Mouse (Mus musculus) neural tube, embryonic 12.5 days (tissue): Measurements from ENCODE around the gene Pou3f1. TPM values are rescaled to one million over a fixed set of nuclear protein-coding genes. Genes with fewer than 3 reads are reported as not detected.
A peak's percentile ranks its signal among the peaks of the same experiment; 100 is the strongest.
"Not testable (repeated sequence)": the region's sequence is repeated elsewhere in the genome, so short reads cannot be mapped to it uniquely, and the experiment has no call there.

Experiments used
- ATAC-seq: fragments of 200-750 bp; cut with Nextera tagmentation; 2 replicates; pipeline ENCODE4 v1.8.0; 2017; ENCODE audit warnings: low read depth, mild to moderate bottlenecking, moderate TSS enrichment, moderate library complexity; ENCODE audit not compliant: low FRiP score
- H3K27ac ChIP-seq: fragments of 300-500 bp; sonication (generic); 2 replicates; pipeline ENCODE4 v1.5.1; 2016
- H3K27me3 ChIP-seq: fragments of 300-500 bp; sonication (generic); replicated peaks from 2 replicates; pipeline ENCODE4 v1.6.1; 2016; ENCODE audit warnings: mild to moderate bottlenecking
- H3K36me3 ChIP-seq: fragments of 300-500 bp; sonication (generic); 2 replicates; pipeline ENCODE4 v1.6.1; 2016; ENCODE audit warnings: mild to moderate bottlenecking
- H3K4me1 ChIP-seq: fragments of 300-500 bp; sonication (generic); 2 replicates; pipeline ENCODE4 v1.6.1; 2016
- H3K4me2 ChIP-seq: fragments of 300-500 bp; sonication (generic); replicated peaks from 2 replicates; pipeline ENCODE4 v1.6.1; 2016; ENCODE audit warnings: mild to moderate bottlenecking
- H3K4me3 ChIP-seq: fragments of 300-500 bp; sonication (generic); 2 replicates; pipeline ENCODE4 v1.5.1; 2016
- H3K9ac ChIP-seq: fragments of 300-500 bp; sonication (generic); 2 replicates; pipeline ENCODE4 v1.6.1; 2016; ENCODE audit warnings: mild to moderate bottlenecking
- H3K9me3 ChIP-seq: fragments of 300-500 bp; sonication (generic); 2 replicates; pipeline ENCODE4 v1.6.1; 2016; ENCODE audit warnings: mild to moderate bottlenecking
- WGBS: fragments of 180-500 bp; shearing (Covaris S2); methylation state at CpG from one replicate; pipeline ENCODE4 v1.1.7; 2016; 5-methylcytosine and 5-hydroxymethylcytosine counted together
- polyA plus RNA-seq: library from polyadenylated mRNA; unstranded; fragments of >200 nt; fragmentation: Nextera tagmentation; extraction: Ambion mirVana; gene quantifications from 2 replicates; pipeline ENCODE4 v1.2.1, GENCODE M21; 2016

Pou3f1 gene
- polyA plus RNA-seq, 1 experiment from 2014 or later = 25.8 TPM

DNA sequence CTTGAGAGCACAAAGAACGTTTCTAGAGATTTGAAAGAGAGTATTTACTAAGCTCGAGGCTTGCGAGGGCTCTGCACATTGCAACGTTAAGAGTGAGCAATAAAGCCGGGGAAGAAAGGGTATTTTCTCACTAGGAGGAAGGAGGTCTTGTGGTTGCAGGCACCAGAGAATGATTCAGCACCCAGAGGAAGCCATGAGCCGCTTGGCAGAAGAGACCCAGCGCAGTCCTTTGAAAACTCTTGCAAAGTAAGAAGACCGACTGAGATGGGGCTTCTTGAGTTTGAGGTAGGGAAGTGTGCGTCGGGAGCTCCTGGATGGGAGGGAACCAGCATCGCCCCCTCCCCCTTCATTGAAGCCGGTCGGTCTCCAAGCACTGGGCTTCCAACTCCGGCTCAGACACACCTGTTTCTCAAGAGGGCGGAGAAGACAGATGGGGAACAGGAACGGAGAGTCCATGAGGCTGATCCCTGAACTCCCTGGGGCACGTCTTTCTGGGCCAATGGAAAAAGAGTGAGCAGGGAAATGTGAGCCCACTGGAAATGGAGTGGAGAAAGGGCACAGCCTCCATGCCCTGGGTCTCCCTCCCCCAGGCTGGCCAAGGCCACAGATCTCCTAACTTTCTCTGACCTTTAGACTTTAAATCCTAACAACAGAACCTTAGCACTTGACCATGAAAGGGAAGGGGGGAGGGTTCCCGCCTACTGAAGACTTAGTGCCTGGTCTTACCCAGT lies 39.3 kb downstream of the Pou3f1 start:
- WGBS = 9% methylated on average over 18 of the region's 18 CpGs
- no peaks in the 10 kb centered on the region for H3K9me3 ChIP-seq
- no peak overlapping the region for H3K4me2 ChIP-seq
- no peak for ATAC-seq
- H3K27ac ChIP-seq = no peak overlapping the region
- H3K36me3 ChIP-seq = no peaks in the 10 kb centered on the region
- H3K4me1 ChIP-seq = peaks cover 14% of the 10 kb centered on the region
- no peak overlapping the region for H3K9ac ChIP-seq
- H3K4me3 ChIP-seq = no peak overlapping the region
- peaks cover 17% of the 10 kb centered on the region for H3K27me3 ChIP-seq

DNA sequence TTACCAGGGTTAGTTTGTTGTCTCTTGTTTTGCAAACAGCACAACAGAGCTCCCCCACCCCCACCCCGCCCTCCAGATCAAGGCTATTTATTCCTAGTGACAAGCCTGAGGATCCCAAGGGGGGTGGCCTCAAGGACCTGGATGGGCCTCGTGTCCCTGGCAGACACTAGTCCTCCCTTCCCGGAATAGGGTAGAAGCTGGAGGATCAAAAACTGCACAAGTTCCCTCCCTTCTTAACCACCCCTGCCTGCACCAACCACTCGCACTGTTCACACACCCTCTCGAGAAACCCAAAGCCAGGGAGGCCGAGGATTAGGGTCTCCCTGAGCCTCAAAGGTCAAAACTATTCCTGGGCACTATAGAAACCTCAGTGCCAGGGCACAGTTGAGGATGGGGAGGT lies 43.2 kb downstream of the Pou3f1 start:
- no peak for ATAC-seq
- Histone ChIP-seq H3K36me3 (no peaks in the 10 kb centered on the region), H3K27me3 (peaks cover 29% of the 10 kb centered on the region), H3K4me1 (peaks cover 30% of the 10 kb centered on the region), H3K4me3 (no peak overlapping the region; the same call in 1 of the 2 replicates), H3K4me2 (peak overlapping the region; percentile 92), H3K9me3 (no peaks in the 10 kb centered on the region), H3K9ac (no peak overlapping the region), H3K27ac (no peak overlapping the region)
- WGBS = 14% methylated on average over 6 of the region's 6 CpGs

DNA sequence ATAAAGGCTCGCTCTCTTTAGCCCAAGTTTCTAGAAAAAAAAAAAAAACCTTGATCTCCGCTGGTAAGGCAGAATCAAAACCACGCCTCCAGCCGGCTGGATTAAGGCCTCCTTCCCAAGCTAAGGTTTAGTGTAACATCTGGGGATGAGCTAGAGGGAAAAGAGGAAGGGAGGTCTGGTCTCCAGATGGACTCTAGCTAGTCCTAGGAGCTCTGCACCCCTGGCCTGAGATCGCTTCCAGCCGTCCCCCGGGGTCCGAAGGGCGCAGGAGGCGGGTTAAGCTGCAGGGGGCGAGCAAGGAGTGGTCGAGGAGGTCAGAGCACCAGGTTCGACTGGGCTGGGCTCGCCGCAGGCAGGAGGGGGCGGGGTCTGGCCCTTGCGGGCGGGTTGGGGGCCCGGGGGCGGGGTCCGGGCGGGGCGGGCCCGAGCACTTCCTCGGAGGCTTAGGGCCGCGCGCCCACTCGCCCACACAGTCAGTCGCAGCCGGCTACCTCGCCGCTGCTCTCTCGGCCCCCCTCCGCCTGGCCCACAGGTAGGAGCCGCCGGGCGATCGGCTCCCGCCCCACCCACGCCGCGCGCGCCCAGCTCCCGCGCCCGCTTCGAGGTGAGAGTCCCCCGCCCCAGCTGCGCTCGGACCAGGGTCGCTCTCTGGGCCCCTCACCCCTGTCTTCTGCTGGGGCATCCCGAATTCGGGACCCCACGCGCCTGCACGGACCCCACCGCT lies 43.8 kb downstream of the Pou3f1 start, which contains the start of gene Fhl3:
Gene Fhl3 (plus strand): TSS at position 454 of the 724 bp plus-strand sequence.
- H3K4me3 ChIP-seq = peak within 1 kb of the TSS; percentile 65
- H3K4me1 ChIP-seq = peaks cover 33% of the 10 kb centered on the region
- H3K27me3 ChIP-seq = peaks cover 29% of the 10 kb centered on the region
- ATAC-seq = peak; percentile 50; the same call in 1 of the 2 replicates
- peak within 1 kb of the TSS; percentile 92 for H3K4me2 ChIP-seq
- H3K27ac ChIP-seq = no peak within 1 kb of the TSS
- under 1% methylated on average over 59 of the region's 59 CpGs for WGBS
- peak within 1 kb of the TSS; percentile 66 for H3K9ac ChIP-seq
- no peaks in the 10 kb centered on the region for H3K9me3 ChIP-seq
- no peaks in the 10 kb centered on the region for H3K36me3 ChIP-seq

DNA sequence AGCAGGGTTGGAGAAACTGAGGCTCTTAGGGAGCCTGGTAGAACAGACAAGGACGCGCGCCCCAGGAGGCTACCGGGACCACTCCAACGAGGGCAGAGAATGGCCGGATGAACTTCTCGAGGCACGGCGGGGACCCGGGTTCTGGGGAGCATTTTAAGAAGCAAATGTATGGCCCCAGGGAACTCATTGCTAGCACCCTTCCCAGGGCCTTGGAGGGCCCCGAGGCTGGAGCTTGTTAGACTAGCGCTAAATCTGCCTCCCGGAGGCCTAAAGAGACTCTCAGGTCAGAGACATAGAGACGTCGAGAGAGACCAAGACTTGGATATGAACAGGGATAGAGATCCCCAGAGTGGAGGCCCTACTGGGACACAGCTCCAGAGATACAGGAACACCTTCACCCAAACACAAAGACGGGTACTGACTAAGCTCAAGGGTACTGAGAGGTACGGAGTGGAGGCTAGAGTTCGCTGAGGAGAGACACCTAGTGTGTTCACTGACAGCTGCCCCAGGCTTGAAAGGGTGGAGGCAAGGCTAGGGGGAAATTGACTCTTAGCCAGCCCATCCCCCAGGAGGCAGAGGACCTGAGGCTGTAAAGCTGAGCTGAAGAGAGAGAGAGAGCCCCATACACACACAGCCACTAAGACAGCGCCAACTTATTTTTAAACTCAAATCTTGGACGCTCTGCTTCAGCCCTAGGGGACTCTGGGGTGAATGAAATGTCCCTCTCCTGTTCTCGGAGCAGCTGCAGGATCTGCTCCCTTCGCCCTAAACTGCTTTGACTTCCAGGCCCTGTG lies 44.6 kb downstream of the Pou3f1 start:
- Histone ChIP-seq H3K9ac (peak overlapping the region; percentile 66), H3K27me3 (peaks cover 22% of the 10 kb centered on the region), H3K36me3 (no peaks in the 10 kb centered on the region), H3K4me3 (peak overlapping the region; percentile 65), H3K4me1 (peaks cover 33% of the 10 kb centered on the region), H3K27ac (no peak overlapping the region), H3K9me3 (no peaks in the 10 kb centered on the region), H3K4me2 (peak overlapping the region; percentile 92)
- peak; percentile 26; the same call in 1 of the 2 replicates for ATAC-seq
- WGBS = 2% methylated on average over 22 of the region's 22 CpGs

DNA sequence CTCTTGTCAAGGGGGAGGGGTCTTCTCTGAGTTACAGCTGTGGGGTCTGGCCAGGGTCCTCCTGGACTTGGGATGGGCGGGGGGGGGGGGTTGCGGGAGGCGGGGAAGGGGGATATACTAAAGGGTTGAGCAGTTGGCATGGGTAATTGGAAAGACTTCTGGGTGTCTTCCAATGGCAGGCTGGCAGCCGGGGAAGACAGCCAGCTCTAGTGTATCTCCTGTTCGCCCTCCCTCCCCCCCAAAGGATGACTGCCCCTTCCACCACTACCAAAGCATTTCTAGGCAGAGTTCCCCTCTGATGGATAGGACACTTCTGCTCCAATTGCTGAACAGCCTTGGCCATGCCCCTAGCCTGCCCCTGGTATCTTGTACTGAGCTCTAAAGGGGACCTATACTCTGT lies 45.3 kb downstream of the Pou3f1 start:
- H3K9ac ChIP-seq = no peak overlapping the region; the same call in 1 of the 2 replicates
- ATAC-seq = no peak; the same call in 1 of the 2 replicates
- H3K4me3 ChIP-seq = peak overlapping the region; percentile 65; the same call in 1 of the 2 replicates
- H3K27ac ChIP-seq = no peak overlapping the region
- peaks cover 33% of the 10 kb centered on the region for H3K4me1 ChIP-seq
- H3K36me3 ChIP-seq = no peaks in the 10 kb centered on the region
- peaks cover 21% of the 10 kb centered on the region for H3K27me3 ChIP-seq
- 47% methylated on average over 3 of the region's 5 CpGs for WGBS
- no peaks in the 10 kb centered on the region for H3K9me3 ChIP-seq
- peak overlapping the region; percentile 92 for H3K4me2 ChIP-seq

DNA sequence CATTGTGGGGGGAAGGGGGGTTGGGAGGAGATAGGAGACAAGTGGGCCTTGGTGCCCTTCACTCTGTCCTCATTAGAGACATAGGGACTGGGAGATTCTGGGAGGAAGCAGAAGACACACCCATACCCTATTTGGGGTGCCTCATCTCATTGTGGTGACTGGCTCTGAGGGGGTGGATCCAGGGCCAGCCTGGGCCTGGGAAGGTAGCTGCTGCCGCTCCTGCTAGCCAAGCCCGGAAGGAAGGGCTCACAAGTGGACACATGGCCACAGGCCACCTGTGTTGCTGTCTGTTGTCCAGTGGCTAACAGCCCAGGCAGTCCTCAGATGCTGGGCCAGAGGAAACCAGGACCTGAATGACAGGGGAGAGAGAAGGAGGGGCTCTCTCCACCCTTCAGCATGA lies 46.8 kb downstream of the Pou3f1 start:
- H3K4me1 ChIP-seq = peaks cover 33% of the 10 kb centered on the region
- peaks cover 21% of the 10 kb centered on the region for H3K27me3 ChIP-seq
- no peak overlapping the region for H3K9ac ChIP-seq
- no peak for ATAC-seq
- no peak overlapping the region for H3K27ac ChIP-seq
- no peaks in the 10 kb centered on the region for H3K36me3 ChIP-seq
- WGBS = 44% methylated on average over 2 of the region's 2 CpGs
- H3K4me3 ChIP-seq = no peak overlapping the region
- no peaks in the 10 kb centered on the region for H3K9me3 ChIP-seq
- H3K4me2 ChIP-seq = peak overlapping the region; percentile 38; the same call in 1 of the 2 replicates

DNA sequence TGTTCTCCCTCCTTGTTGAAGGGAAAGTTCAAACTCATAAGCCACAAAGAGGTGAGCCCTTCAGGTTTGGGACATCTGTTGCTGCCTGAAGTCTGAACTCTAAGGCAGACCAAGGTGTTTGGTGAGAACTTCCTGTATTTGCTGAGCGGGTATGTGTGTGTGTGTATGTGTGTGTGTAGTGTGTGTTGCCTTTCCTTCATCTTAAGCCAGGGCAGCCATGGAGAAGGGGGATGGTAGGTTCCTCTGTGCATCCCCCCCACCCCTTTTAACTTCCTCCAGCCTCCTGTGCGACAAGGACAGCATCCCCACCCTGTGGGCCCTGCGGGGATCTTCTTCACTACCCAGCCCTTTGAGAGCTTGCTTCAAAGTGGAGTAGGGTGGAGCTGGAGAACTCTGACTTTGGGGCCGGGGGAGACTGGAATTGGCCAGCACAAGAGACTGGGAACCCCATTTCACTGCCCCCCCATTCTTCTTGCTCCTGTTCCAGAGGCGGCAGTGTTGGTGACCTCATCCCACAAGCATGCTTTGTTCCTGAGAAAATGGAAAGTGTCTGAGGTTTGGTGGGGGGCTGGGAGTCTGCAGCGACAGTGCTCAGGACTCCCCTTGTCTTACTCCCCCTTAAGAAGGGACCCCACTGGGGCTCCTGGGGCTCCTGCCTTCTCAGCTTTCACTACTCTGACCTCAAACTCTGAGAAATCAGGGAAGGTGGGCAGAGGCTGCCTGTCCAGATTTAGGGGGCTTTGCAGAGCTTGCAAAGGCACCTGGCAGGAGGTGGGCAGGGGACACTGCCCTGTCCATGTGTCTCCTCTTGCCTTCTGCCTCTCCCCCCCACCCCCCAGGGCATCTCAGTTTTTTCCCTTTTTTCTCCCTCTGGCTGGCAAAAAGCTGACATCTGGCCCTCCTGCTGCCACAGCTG lies 47.5 kb downstream of the Pou3f1 start:
- ATAC-seq = no peak

DNA sequence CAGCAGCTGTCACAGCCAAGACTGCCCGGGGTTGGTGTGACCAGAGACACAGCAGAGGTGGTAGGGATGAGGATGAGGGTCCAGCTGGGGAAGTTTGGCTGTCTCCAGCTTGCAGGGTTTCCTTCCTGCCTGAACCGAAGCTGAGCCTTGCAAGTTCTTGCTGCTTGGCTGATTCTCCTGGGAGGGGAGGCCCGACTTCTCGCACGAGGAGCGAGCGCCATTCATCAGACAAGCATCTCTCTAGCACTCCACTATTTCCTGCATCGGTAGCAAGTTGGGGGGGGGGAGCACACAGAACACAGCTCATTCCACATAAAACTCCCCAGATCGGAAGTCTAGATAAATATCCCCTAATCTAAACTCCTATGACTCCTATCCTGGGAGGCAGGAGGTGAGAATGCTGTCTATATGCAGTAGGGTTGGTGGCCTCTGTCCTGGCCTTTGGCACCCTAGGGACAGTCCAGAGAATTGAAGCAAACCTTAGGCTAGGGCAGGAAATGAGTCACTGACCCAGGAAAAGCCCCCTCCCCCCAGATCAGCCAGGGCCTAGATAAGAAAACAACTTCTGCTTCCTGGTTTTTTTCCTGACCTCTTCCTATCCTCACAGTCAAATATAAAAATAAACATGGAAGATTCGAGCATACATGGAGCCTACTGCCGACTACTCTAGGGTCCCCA lies 48.3 kb downstream of the Pou3f1 start:
- H3K4me2 ChIP-seq = peak overlapping the region; percentile 38
- 0 out of 2 replicates have a peak overlapping the region, but pooled peaks have one; percentile 17 for H3K9ac ChIP-seq
- no peak for ATAC-seq
- no peak overlapping the region for H3K4me3 ChIP-seq
- H3K9me3 ChIP-seq = no peaks in the 10 kb centered on the region
- WGBS = 29% methylated on average over 11 of the region's 11 CpGs
- H3K27ac ChIP-seq = peak overlapping the region; percentile 20; the same call in 1 of the 2 replicates
- H3K4me1 ChIP-seq = peaks cover 47% of the 10 kb centered on the region
- H3K27me3 ChIP-seq = peaks cover 37% of the 10 kb centered on the region
- H3K36me3 ChIP-seq = no peaks in the 10 kb centered on the region

More for the DNA sequence above, 47.5 kb downstream of the Pou3f1 start:
- Histone ChIP-seq H3K4me1 (peaks cover 41% of the 10 kb centered on the region), H3K27ac (peak overlapping the region; percentile 20; the same call in 1 of the 2 replicates), H3K9me3 (no peaks in the 10 kb centered on the region), H3K4me2 (peak overlapping the region; percentile 38), H3K27me3 (peaks cover 29% of the 10 kb centered on the region), H3K4me3 (no peak overlapping the region), H3K9ac (0 out of 2 replicates have a peak overlapping the region, but pooled peaks have one; percentile 17), H3K36me3 (no peaks in the 10 kb centered on the region)
- 6% methylated on average over 6 of the region's 6 CpGs for WGBS

DNA sequence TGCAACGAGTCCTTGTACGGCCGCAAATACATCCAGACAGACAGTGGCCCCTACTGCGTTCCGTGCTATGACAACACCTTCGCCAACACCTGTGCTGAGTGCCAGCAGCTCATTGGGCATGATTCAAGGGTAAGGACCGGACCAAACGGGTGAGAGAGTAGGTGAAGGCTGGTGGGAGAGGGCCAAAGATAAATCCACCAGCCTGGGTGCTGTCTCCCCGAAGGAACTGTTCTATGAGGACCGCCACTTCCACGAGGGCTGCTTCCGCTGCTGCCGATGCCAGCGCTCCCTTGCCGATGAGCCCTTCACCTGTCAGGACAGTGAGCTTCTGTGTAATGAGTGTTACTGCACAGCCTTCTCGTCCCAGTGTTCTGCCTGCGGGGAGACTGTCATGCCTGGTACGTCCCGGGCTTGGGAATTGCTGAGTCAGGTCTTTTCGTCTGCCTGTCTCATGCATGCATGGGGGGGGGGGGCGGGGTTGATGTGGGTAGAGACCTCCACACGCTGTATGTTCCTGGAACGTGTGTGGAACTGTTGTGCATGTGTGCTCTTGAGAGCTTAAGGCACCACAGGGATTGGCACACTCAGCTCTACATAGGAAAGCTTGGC lies 49.2 kb downstream of the Pou3f1 start:
- H3K9ac ChIP-seq = no peak overlapping the region
- H3K4me2 ChIP-seq = no peak overlapping the region
- no peak for ATAC-seq
- no peaks in the 10 kb centered on the region for H3K9me3 ChIP-seq
- H3K4me1 ChIP-seq = peaks cover 44% of the 10 kb centered on the region
- no peak overlapping the region for H3K27ac ChIP-seq
- no peak overlapping the region for H3K4me3 ChIP-seq
- H3K36me3 ChIP-seq = no peaks in the 10 kb centered on the region
- 88% methylated on average over 23 of the region's 23 CpGs for WGBS
- peaks cover 33% of the 10 kb centered on the region for H3K27me3 ChIP-seq

DNA sequence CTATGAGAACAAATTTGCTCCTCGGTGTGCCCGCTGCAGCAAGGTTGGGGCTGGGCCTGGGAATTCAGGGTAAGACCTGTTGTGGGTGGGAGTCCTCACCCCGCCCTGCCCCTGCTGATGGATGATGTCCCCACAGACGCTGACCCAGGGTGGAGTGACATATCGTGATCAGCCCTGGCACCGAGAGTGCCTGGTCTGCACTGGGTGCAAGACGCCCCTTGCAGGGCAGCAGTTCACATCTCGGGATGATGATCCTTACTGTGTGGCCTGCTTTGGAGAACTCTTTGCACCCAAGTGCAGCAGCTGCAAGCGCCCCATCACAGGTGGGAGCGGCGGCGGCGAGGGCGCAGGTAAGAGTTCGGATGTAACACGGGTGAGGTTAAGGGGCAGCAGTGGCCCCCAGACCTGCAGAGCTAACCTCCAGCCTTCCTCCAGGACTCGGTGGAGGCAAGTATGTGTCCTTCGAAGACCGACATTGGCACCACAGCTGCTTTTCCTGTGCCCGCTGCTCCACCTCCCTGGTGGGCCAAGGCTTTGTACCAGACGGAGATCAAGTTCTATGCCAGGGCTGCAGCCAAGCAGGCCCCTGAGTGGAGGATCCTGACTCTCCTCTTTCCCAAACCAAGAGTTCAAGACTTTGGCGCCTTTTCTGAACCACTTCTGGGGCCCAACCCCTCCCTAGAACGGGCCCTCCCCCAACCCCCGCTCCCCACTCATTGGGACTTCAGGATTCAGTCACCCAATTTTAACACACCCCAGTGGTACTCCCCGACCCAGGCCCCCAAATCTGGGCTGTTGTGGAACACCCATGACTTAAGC lies 51.0 kb downstream of the Pou3f1 start:
- not testable (repeated sequence) for ATAC-seq, H3K36me3 ChIP-seq, H3K9me3 ChIP-seq, H3K4me3 ChIP-seq, H3K27ac ChIP-seq, H3K4me2 ChIP-seq, H3K9ac ChIP-seq
- Histone ChIP-seq H3K4me1 (peaks cover 30% of the 10 kb centered on the region), H3K27me3 (peaks cover 19% of the 10 kb centered on the region)
- WGBS = 90% methylated on average over 25 of the region's 25 CpGs
